Mouse (Mus musculus) lung, postnatal 0 days (tissue): ENCODE results near the gene Gpr152.

Experiments used
- CTCF ChIP-seq: IDR thresholded peaks from 2 replicates; pipeline ENCODE4 v1.5.1; 2016; ENCODE audit warnings: antibody characterized with exemption, mild to moderate bottlenecking
- EP300 ChIP-seq: IDR thresholded peaks from 2 replicates; pipeline ENCODE4 v1.6.1; 2016; ENCODE audit warnings: antibody characterized with exemption, mild to moderate bottlenecking, control low read depth

GRCm38 (mm10) chr19:4151898-4152297, 12.3 kb downstream of the Gpr152 start:
- TF ChIP-seq CTCF (no peak), EP300 (no peak)
